Mouse (Mus musculus): ENCODE data around the gene Vmn1r84. TPM values are rescaled to one million over a fixed set of nuclear protein-coding genes. Genes with fewer than 3 reads are reported as not detected.

Vmn1r84 gene
- not detected in 2 replicates for polyA plus RNA-seq (2015; fragmentation: Nextera tagmentation; extraction: Ambion mirVana)

DNA sequence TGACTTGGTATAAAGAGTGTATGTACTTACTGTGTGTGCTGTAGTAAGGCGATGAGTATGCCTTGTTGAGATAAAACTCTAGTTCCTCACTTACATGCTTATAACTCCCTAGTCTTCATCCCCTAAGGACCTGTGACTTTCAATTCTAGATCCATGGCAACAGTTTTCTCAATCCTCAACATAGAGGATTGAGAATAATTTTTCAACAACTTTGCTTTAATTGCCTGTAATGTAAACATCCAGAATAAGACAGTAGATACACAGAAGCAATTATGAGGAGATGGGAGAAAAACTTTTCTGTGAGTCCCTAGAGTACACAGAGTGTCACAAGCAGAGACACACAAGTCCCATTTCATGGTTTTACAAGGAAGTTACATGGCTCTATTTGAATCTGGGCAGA, at the start of gene Vmn1r84:
TSS of gene Vmn1r84 (minus strand) at position 101 of the 400 bp plus-strand sequence.
- TF ChIP-seq CTCF (IDR thresholded peaks at IDR 0.05) (no peak), EP300 (IDR thresholded peaks at IDR 0.05) (no peak)
- DNase-seq (ENCODE audit: low spot score) (no peak), ATAC-seq (no peak)
- H3K4me2 ChIP-seq (replicated peaks; ENCODE audit: low read depth, low read length): no peak within 1 kb of the TSS
- WGBS: 59% methylated on average over 1 of the region's 1 CpGs
- H3K9me3 ChIP-seq (ENCODE audit: low read length): no peaks in the 10 kb centered on the region
- no peak within 1 kb of the TSS for H3K9ac ChIP-seq (replicated peaks; ENCODE audit: low read depth)
- no peak within 1 kb of the TSS for H3K27ac ChIP-seq (ENCODE audit: low read length)
- no peak within 1 kb of the TSS for H3K4me3 ChIP-seq (ENCODE audit: low read depth, low read length)
- no peaks in the 10 kb centered on the region for H3K36me3 ChIP-seq (ENCODE audit: insufficient read depth, low read length)
- no peaks in the 10 kb centered on the region for H3K4me1 ChIP-seq (ENCODE audit: insufficient read depth, low read depth, low read length)
- no peaks in the 10 kb centered on the region for H3K27me3 ChIP-seq (replicated peaks; ENCODE audit: insufficient read depth, low read length)

GRCm38 (mm10) chr7:12329381-12329780, 39.7 kb downstream of the Vmn1r84 start, which contains the start of gene Vmn1r83:
TSS of gene Vmn1r83 (minus strand) at chr7:12329481.
- H3K9ac ChIP-seq (replicated peaks; ENCODE audit: low read depth): no peak within 1 kb of the TSS
- DNase-seq (ENCODE audit: low spot score) (no peak), ATAC-seq (no peak)
- TF ChIP-seq EP300 (IDR thresholded peaks at IDR 0.05) (no peak), CTCF (IDR thresholded peaks at IDR 0.05) (no peak)
- no peak within 1 kb of the TSS for H3K4me3 ChIP-seq (ENCODE audit: low read depth, low read length)
- 79% methylated on average over 2 of the region's 2 CpGs for WGBS
- no peak within 1 kb of the TSS for H3K4me2 ChIP-seq (replicated peaks; ENCODE audit: low read depth, low read length)
- no peaks in the 10 kb centered on the region for H3K27me3 ChIP-seq (replicated peaks; ENCODE audit: insufficient read depth, low read length)
- no peaks in the 10 kb centered on the region for H3K36me3 ChIP-seq (ENCODE audit: insufficient read depth, low read length)
- no peak within 1 kb of the TSS for H3K27ac ChIP-seq (ENCODE audit: low read length)
- no peaks in the 10 kb centered on the region for H3K9me3 ChIP-seq (ENCODE audit: low read length)
- H3K4me1 ChIP-seq (ENCODE audit: insufficient read depth, low read depth, low read length): no peaks in the 10 kb centered on the region

Small RNA genes lying within 50 kb of the gene (microRNA-seq; reads per million reads assigned to microRNA genes)
- not detected for gene Gm23521

Other genes starting within 250 kb of the Vmn1r84 start
- not detected in 2 replicates for gene Vmn1r78, start 219.0 kb downstream of the Vmn1r84 start, polyA plus RNA-seq (2015; fragmentation: Nextera tagmentation; extraction: Ambion mirVana)
- not detected in 2 replicates for gene Vmn1r79, start 198.0 kb downstream of the Vmn1r84 start, polyA plus RNA-seq (2015; fragmentation: Nextera tagmentation; extraction: Ambion mirVana)
- not detected in 2 replicates for gene Vmn1r80, start 180.0 kb downstream of the Vmn1r84 start, polyA plus RNA-seq (2015; fragmentation: Nextera tagmentation; extraction: Ambion mirVana)
- gene Vmn1r81, start 101.0 kb downstream of the Vmn1r84 start, polyA plus RNA-seq (2015; fragmentation: Nextera tagmentation; extraction: Ambion mirVana): not detected in 2 replicates
- gene Vmn1r82, start 68.8 kb downstream of the Vmn1r84 start, polyA plus RNA-seq (2015; fragmentation: Nextera tagmentation; extraction: Ambion mirVana): not detected in 2 replicates
- gene Vmn1r83, start 39.8 kb downstream of the Vmn1r84 start, polyA plus RNA-seq (2015; fragmentation: Nextera tagmentation; extraction: Ambion mirVana): not detected in 2 replicates
- gene Zfp551, start 53.5 kb upstream of the Vmn1r84 start, polyA plus RNA-seq (2015; fragmentation: Nextera tagmentation; extraction: Ambion mirVana): 2.5 TPM in 2 replicates
- gene Zfp606, start 109.0 kb upstream of the Vmn1r84 start, polyA plus RNA-seq (2015; fragmentation: Nextera tagmentation; extraction: Ambion mirVana): 9.7 and 10.1 TPM in 2 replicates
- not detected in 2 replicates for gene 2900092C05Rik, start 143.2 kb upstream of the Vmn1r84 start, polyA plus RNA-seq (2015; fragmentation: Nextera tagmentation; extraction: Ambion mirVana)
- gene Vmn2r53, start 239.5 kb upstream of the Vmn1r84 start, polyA plus RNA-seq (2015; fragmentation: Nextera tagmentation; extraction: Ambion mirVana): under 0.01 TPM in 1 of 2 replicates, not detected in the other

Data from lung, postnatal 0 days (tissue).